Mouse (Mus musculus) liver, adult 2 months (tissue): Measurements from ENCODE around the gene Dcaf15. TPM values are rescaled to one million over a fixed set of nuclear protein-coding genes. Genes with fewer than 3 reads are reported as not detected.

Source experiments
- DNase-seq: peaks from one replicate; pipeline ENCODE4 v3.0.0-alpha.2; 2011; ENCODE audit warnings: low read depth, low spot score; ENCODE audit errors: extremely low read depth
- H3K27ac ChIP-seq: fragments of 200-500 bp; replicated peaks from 2 replicates; pipeline ENCODE4 v1.5.1; 2012; ENCODE audit warnings: low read depth, mild to moderate bottlenecking, control low read depth, inconsistent platforms, low read length; ENCODE audit not compliant: insufficient read depth
- H3K27me3 ChIP-seq: fragments of 200-500 bp; 2 replicates; pipeline ENCODE4 v1.6.1; 2012; ENCODE audit warnings: mild to moderate bottlenecking, moderate library complexity, low read length, inconsistent platforms; ENCODE audit not compliant: control insufficient read depth, insufficient read depth
- H3K36me3 ChIP-seq: fragments of 200-500 bp; 2 replicates; pipeline ENCODE4 v1.6.1; 2012; ENCODE audit warnings: low read length, inconsistent platforms; ENCODE audit not compliant: control insufficient read depth, insufficient read depth
- H3K4me1 ChIP-seq: fragments of 200-500 bp; 2 replicates; pipeline ENCODE4 v1.6.1; 2011; ENCODE audit warnings: low read length; ENCODE audit not compliant: control insufficient read depth, insufficient read depth
- H3K4me3 ChIP-seq: fragments of 200-500 bp; 2 replicates; pipeline ENCODE4 v1.5.1; 2011; ENCODE audit warnings: low read depth, mild to moderate bottlenecking, control low read depth, low read length, moderate library complexity; ENCODE audit not compliant: insufficient read depth
- H3K79me2 ChIP-seq: fragments of 200-500 bp; 2 replicates; pipeline ENCODE4 v1.6.1; 2012; ENCODE audit warnings: inconsistent platforms, mild to moderate bottlenecking, low read length, moderate library complexity; ENCODE audit not compliant: control insufficient read depth, insufficient read depth
- H3K9ac ChIP-seq: fragments of 200-500 bp; 2 replicates; pipeline ENCODE4 v1.6.1; 2012; ENCODE audit warnings: low read depth, mild to moderate bottlenecking, control low read depth, inconsistent platforms, low read length
- CTCF ChIP-seq: fragments of 200-500 bp; IDR thresholded peaks from 2 replicates; pipeline ENCODE4 v1.5.1; 2011; ENCODE audit warnings: low read depth, low read length, control low read depth
- POLR2A ChIP-seq: fragments of 200-500 bp; IDR thresholded peaks from 2 replicates; pipeline ENCODE4 v1.6.1; 2011; ENCODE audit warnings: low read length, control low read depth; ENCODE audit not compliant: insufficient read depth; ENCODE audit errors: extremely low read depth
- WGBS: fragments of 180-500 bp; shearing (Covaris S2); methylation state at CpG from one replicate; pipeline ENCODE4 v1.1.7; 2018; 5-methylcytosine and 5-hydroxymethylcytosine counted together
- polyA plus RNA-seq: library from polyadenylated mRNA; depleted of rRNA; stranded (reverse); fragments of >200 nt; gene quantifications from 2 replicates; pipeline ENCODE4 v1.2.3, GENCODE M21; 2012; rRNA removed
- total RNA-seq: library from RNA; depleted of rRNA; stranded (reverse); fragments of >200 nt; gene quantifications from 2 replicates; pipeline ENCODE4 v1.2.3, GENCODE M21; 2014; rRNA removed

The Dcaf15 gene
- total RNA-seq, result 1.4 and 2.2 TPM in 2 replicates
- polyA plus RNA-seq, result 9.2 and 9.9 TPM in 2 replicates

DNA sequence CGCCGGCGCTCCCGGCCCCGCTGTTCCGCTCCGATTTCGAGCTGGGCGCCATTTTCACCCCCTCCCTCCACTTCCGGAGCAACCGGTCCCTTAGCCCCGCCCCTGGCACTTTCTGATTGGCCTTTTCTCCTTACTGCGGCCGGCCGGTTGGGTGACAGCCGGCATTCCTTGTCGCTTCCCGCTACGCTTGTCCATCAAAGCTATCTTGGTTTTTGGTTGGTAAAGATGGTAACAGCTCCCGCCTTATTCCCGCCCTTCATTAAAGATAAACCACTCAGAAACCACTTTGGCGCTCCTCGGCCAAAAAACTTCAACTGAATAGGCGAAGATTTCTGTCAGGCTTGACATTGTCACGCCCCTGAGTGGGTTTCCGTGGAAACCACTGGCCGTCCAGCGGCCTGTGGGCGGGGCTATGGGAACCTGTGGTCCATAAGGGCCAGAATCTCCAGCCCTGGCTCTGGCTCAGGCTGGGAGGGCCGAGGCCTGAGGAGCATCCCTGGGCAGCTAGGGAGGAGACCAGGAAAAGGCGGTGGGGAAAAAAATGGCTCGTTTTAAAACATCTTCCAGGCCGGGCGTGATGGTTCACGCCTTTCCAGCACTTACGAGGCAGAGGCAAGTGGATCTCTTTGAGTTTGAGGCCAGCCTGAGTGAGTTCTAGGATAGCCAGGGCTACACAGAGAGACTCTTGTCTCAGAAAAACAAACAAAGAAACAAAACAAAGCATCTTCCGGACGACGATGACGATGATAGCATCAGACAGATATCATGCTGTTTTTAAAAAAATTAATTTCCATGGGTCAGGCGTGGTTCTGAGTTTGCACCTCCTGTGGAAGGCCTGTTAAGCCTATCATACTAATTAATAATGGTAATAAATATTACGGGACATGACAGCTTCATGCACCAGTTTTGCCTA, at the start of gene Dcaf15:
Gene Dcaf15 (minus strand): TSS at position 72 of the 913 bp plus-strand sequence.
- no peaks in the 10 kb centered on the region for H3K36me3 ChIP-seq
- WGBS, result 13% methylated on average over 42 of the region's 42 CpGs
- peaks cover 5% of the 10 kb centered on the region; the same call in 1 of the 2 replicates for H3K79me2 ChIP-seq
- peak within 1 kb of the TSS; percentile 58 for H3K9ac ChIP-seq
- H3K27me3 ChIP-seq, result no peaks in the 10 kb centered on the region
- peak within 1 kb of the TSS; percentile 71 for H3K4me3 ChIP-seq
- peaks cover 4% of the 10 kb centered on the region for H3K4me1 ChIP-seq
- peak; percentile 98 for DNase-seq
- TF ChIP-seq CTCF (no peak), POLR2A (no peak)
- H3K27ac ChIP-seq, result no peak within 1 kb of the TSS

DNA sequence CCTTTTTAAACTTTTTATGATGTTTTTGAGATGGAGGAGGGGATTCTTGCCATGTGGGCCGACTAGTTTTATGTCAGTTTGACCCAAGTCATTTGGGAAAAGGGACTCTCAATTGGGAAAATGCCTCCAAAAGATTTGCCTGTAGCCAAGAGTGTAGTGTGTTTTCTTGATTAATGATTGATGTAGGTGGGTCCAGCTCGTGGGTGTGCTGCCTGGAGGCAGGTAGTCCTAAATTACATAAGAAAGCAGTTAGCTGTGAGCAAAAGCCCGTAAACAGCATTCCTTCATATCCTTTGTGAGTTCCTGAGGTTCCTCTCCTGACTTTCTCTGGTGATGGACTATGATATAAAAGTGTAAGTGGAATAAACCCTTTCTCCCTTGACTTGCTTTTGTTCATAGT, 44.6 kb upstream of the Dcaf15 start:
- Histone ChIP-seq H3K4me3 (no peak overlapping the region), H3K27me3 (no peaks in the 10 kb centered on the region), H3K4me1 (peaks cover 7% of the 10 kb centered on the region), H3K36me3 (no peaks in the 10 kb centered on the region), H3K79me2 (no peaks in the 10 kb centered on the region), H3K9ac (no peak overlapping the region), H3K27ac (no peak overlapping the region)
- no peak for TF ChIP-seq POLR2A
- no peak for TF ChIP-seq CTCF
- DNase-seq, result no peak
- 27% methylated on average over 3 of the region's 3 CpGs for WGBS

DNA sequence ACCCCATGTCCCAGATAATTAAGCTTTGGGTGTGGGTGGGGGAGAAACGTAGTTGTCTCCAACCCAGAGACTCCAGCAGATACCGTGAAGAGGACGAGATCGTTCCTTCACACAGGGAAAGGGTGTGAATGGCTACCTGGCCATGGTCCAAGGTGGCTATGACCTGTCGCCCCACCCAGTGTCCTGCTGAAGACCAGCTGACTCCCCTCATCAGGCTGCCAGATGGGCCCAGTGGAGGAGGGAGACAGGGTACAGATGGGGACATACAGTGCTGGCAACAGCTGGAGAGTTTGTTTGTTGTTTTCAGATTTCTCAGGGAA, 43.9 kb upstream of the Dcaf15 start:
- no peak overlapping the region for H3K4me3 ChIP-seq

DNA sequence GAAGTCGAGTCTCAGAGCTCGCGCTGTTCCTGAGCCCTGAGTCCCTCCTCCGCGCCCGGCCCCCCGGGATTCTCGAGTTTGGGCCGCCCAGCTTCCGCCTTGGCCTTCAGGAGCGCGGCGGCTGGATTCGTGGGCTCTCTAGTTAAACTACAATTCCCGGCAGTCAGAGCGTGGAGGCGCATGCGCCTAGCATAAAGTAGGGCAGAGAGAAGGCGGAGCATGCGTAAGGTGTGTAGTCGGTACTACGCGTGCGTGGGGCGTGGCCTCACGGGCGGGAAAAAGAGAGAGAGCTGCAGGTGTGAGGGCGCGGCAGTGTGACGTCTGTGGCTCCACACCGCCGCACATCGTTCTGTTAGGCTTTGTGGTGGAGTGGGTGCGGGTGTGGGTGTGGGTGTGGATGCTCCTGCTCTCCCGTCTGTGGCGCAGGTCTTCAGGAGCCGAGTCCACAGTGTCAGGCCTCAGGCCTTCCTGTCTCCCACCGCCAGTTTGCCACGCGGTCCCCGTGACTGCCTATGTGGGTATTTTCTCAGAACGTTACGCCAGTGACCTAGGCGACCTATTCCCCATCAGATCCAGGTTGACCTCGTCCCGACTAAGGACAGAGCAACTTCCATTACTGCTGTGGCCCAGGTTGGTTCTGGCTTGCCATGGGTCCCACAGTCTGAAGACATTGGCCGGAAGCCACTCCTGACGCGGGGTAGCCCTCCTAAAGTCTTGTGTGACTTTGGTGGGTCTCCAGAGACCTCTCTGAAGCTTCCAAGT, 43.4 kb upstream of the Dcaf15 start, which contains the start of the genes Cc2d1a and 4930432K21Rik:
Gene Cc2d1a (minus strand): TSS at position 168 of the 762 bp plus-strand sequence.
Gene 4930432K21Rik (plus strand): TSS at position 257 of the 762 bp plus-strand sequence.
- 16% methylated on average over 49 of the region's 49 CpGs for WGBS
- no peak within 1 kb of the TSS for H3K27ac ChIP-seq
- peaks cover 7% of the 10 kb centered on the region for H3K4me1 ChIP-seq
- no peaks in the 10 kb centered on the region for H3K27me3 ChIP-seq
- no peaks in the 10 kb centered on the region; the same call in 1 of the 2 replicates for H3K36me3 ChIP-seq
- H3K9ac ChIP-seq, result peak within 1 kb of the TSS; percentile 77
- DNase-seq, result peak; percentile 87
- no peaks in the 10 kb centered on the region for H3K79me2 ChIP-seq
- no peak for TF ChIP-seq CTCF
- 0 out of 2 replicates have a peak, but pooled peaks have one; percentile 23 for TF ChIP-seq POLR2A
- peak within 1 kb of the TSS; percentile 71 for H3K4me3 ChIP-seq

More for the DNA sequence above, 43.9 kb upstream of the Dcaf15 start:
- Histone ChIP-seq H3K27ac (no peak overlapping the region), H3K79me2 (no peaks in the 10 kb centered on the region), H3K36me3 (no peaks in the 10 kb centered on the region), H3K4me1 (peaks cover 7% of the 10 kb centered on the region), H3K9ac (no peak overlapping the region), H3K27me3 (no peaks in the 10 kb centered on the region)
- WGBS, result 92% methylated on average over 5 of the region's 5 CpGs
- TF ChIP-seq CTCF (no peak), POLR2A (no peak)
- DNase-seq, result no peak

DNA sequence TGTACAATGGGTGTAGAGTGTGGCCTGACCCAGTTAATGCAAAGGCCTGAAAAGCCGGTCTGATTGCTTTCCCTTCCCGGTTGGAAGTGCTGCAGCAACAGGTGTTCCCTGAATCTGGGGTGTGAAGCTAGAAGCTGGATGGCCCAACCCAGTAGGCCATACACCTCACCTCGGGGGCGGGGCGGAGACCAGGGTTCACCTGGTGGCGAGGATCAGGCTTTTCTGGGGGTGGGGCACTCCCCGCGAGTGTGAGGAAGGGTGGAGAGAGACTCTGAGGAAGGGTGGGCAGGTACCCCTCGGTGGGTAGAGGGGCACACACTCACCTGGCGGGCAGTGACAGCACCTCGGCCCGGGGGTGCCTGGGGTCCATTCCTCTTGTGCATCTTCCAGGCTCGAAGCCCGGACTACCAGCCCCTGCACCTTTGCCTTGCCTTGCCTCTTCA, 42.8 kb upstream of the Dcaf15 start:
- DNase-seq, result peak; percentile 21
- TF ChIP-seq POLR2A (no peak), CTCF (no peak)
- no peaks in the 10 kb centered on the region for H3K79me2 ChIP-seq
- H3K27me3 ChIP-seq, result no peaks in the 10 kb centered on the region
- peaks cover 4% of the 10 kb centered on the region; the same call in 1 of the 2 replicates for H3K36me3 ChIP-seq
- no peak overlapping the region for H3K27ac ChIP-seq
- 4% methylated on average over 14 of the region's 14 CpGs for WGBS
- H3K4me1 ChIP-seq, result peaks cover 7% of the 10 kb centered on the region
- H3K9ac ChIP-seq, result peak overlapping the region; percentile 77
- peak overlapping the region; percentile 71 for H3K4me3 ChIP-seq
